Mouse (Mus musculus) ES-E14 (cell line): ENCODE results near the gene Edem2. TPM values are rescaled to one million over a fixed set of nuclear protein-coding genes. Genes with fewer than 3 reads are reported as not detected.

Source experiments
- DNase-seq: peaks from one replicate; pipeline ENCODE4 v3.0.0-alpha.2; 2013; ENCODE audit warnings: low read depth, low spot score
- H3K27ac ChIP-seq: 2 replicates; pipeline ENCODE4 v1.5.1; 2012; ENCODE audit warnings: low read depth, mild to moderate bottlenecking, low read length, moderate library complexity, mixed read lengths; ENCODE audit not compliant: poor library complexity, insufficient read depth, severe bottlenecking
- H3K36me3 ChIP-seq: 2 replicates; pipeline ENCODE4 v1.6.1; 2012; ENCODE audit warnings: mild to moderate bottlenecking, low read length, moderate library complexity, mixed read lengths; ENCODE audit not compliant: control insufficient read depth, poor library complexity, insufficient read depth, severe bottlenecking
- H3K4me1 ChIP-seq, 2 experiments: fragments of 150-350 bp in 1 of 2; sonication (generic) in 1 of 2; 2 replicates each; pipeline ENCODE4 v1.6.1; 2012; ENCODE audit warnings: low read length in 2 of 2, mild to moderate bottlenecking in 1 of 2, mixed read lengths in 1 of 2; ENCODE audit not compliant: control insufficient read depth in 2 of 2, insufficient read depth in 2 of 2, poor library complexity in 1 of 2
- H3K4me3 ChIP-seq, 2 experiments: fragments of 150-350 bp in 1 of 2; sonication (generic) in 1 of 2; 2 replicates each; pipeline ENCODE4 v1.5.1; 2012; ENCODE audit warnings: low read length in 2 of 2, low read depth in 1 of 2, mild to moderate bottlenecking in 1 of 2, mixed read lengths in 1 of 2; ENCODE audit not compliant: insufficient read depth in 1 of 2, poor library complexity in 1 of 2, severe bottlenecking in 1 of 2
- H3K9ac ChIP-seq: 2 replicates; pipeline ENCODE4 v1.6.1; 2012; ENCODE audit warnings: low read depth, mild to moderate bottlenecking, low read length, mixed read lengths; ENCODE audit not compliant: poor library complexity, insufficient read depth, severe bottlenecking
- H3K9me3 ChIP-seq: fragments of 150-350 bp; sonication (generic); 2 replicates; pipeline ENCODE4 v1.6.1; 2012; ENCODE audit warnings: low read depth, mild to moderate bottlenecking, low read length; ENCODE audit not compliant: control insufficient read depth, insufficient read depth
- CHD2 ChIP-seq: IDR thresholded peaks from 2 replicates; pipeline ENCODE4 v1.6.1; 2014; ENCODE audit warnings: mild to moderate bottlenecking, low read depth, low read length, inconsistent platforms
- HCFC1 ChIP-seq: IDR thresholded peaks from 2 replicates; pipeline ENCODE4 v1.6.1; 2012; ENCODE audit warnings: low read length, inconsistent platforms, borderline replicate concordance; ENCODE audit not compliant: insufficient read depth
- MAFK ChIP-seq: IDR thresholded peaks from 2 replicates; pipeline ENCODE4 v1.6.1; 2014; ENCODE audit warnings: mild to moderate bottlenecking, low read depth, low read length, inconsistent platforms; ENCODE audit not compliant: insufficient read depth
- ZC3H11A ChIP-seq: IDR thresholded peaks from 2 replicates; pipeline ENCODE4 v1.6.1; 2012; ENCODE audit warnings: low read depth, mild to moderate bottlenecking, inconsistent platforms, low read length, borderline replicate concordance
- ZNF384 ChIP-seq: IDR thresholded peaks from 2 replicates; pipeline ENCODE4 v1.6.1; 2012; ENCODE audit warnings: low read depth, low read length, inconsistent platforms
- in situ Hi-C, 2 experiments: fragments of 600-800 bp; cut with MboI; formaldehyde crosslinking; loops; one replicate each; pipeline ENCODE4 v1.15.1; 2025; ENCODE audit warnings: low sequenced_read_pairs in 2 of 2, inconsistent platforms in 1 of 2; ENCODE audit not compliant: unreplicated experiment in 2 of 2
- total RNA-seq: library from RNA; depleted of rRNA; stranded (reverse); fragments of 300-350 nt; gene quantifications from 2 replicates; pipeline ENCODE4 v1.2.3, GENCODE M21; 2012; rRNA removed

Gene Edem2
- total RNA-seq, result 38.4 and 59.5 TPM in 2 replicates

DNA sequence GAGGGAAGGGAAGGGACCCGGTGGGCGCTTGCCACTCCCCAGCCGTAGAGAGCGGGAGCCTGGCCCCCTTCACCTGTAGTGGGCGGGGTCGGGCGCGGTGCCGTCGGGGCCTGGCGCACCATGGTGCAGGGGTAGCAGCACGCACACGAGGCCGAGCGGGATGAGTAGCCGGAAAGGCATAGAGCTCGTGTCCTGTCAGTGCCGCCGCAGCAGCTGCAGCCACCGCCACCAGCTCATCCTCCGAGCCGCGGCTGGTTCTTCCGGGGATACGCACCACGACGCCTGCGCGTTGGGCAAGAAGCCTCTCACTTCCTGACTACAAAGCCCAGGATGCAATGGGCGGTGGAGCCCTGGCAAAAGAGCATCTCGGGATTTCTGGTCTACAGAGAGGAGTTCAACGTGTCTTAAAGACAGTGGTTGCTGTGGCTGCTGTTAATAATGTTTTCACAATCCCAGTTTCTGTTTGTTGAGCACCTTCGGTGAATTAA is at the start of gene Edem2:
TSS of gene Edem2 (minus strand) at position 318 of the 488 bp plus-strand sequence.
- Histone ChIP-seq H3K27ac (no peak within 1 kb of the TSS), H3K4me1 (peaks cover 2 to 4% of the 10 kb centered on the region in 2 experiments; a peak in 1 of 4 replicates), H3K36me3 (no peaks in the 10 kb centered on the region), H3K4me3 (peak within 1 kb of the TSS; percentile 70 to 92), H3K9ac (peak within 1 kb of the TSS; percentile 70), H3K9me3 (no peaks in the 10 kb centered on the region)
- in situ Hi-C loops, result no loop called here
- TF ChIP-seq HCFC1 (peak; percentile 95), MAFK (no peak), ZNF384 (no peak)
- peak; percentile 84 for DNase-seq

GRCm38 (mm10) chr2:155779066-155779465 is 49.8 kb upstream of the Edem2 start:
- H3K9me3 ChIP-seq, result no peaks in the 10 kb centered on the region
- peaks cover 0 to 4% of the 10 kb centered on the region in 2 experiments; a peak in 1 of 4 replicates for H3K4me1 ChIP-seq
- no peak overlapping the region for H3K4me3 ChIP-seq

DNA sequence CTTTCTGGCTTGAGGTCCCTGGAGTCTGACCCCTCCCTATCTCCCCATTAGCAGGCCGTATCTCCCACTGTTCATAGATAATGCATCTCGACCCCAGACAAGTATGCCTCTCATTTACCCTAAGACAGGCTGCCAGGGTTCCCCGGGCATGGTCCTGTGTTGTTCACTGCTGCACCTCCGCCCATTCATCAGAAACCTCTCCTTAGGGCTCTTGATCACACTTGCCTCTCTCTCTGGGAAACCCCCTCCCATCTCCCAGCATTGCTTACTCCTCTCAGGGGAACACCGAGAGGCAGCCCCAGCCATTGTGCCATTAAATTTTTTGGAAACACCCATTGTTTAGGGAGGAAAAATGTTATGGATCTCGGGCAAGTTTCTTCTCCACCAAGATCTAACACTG is 48.7 kb upstream of the Edem2 start:
- no peaks in the 10 kb centered on the region for H3K9me3 ChIP-seq
- in situ Hi-C loops, result loop anchor here in 1 of 2 experiments (10.0 kb wide), 1 partner anchor 273 kb away; no protein-coding TSS in a partner anchor
- no peak for DNase-seq
- H3K36me3 ChIP-seq, result no peaks in the 10 kb centered on the region
- peaks cover 0 to 4% of the 10 kb centered on the region in 2 experiments; a peak in 1 of 4 replicates for H3K4me1 ChIP-seq
- H3K4me3 ChIP-seq, result no peak overlapping the region
- no peak overlapping the region for H3K27ac ChIP-seq
- TF ChIP-seq ZNF384, result no peak
- TF ChIP-seq ZC3H11A, result no peak
- TF ChIP-seq CHD2, result no peak
- TF ChIP-seq MAFK, result no peak
- no peak for TF ChIP-seq HCFC1
- no peak overlapping the region for H3K9ac ChIP-seq

More at GRCm38 (mm10) chr2:155779066-155779465, 49.8 kb upstream of the Edem2 start:
- in situ Hi-C loops, result loop anchor here in 1 of 2 experiments (10.0 kb wide), 1 partner anchor 274 kb away; no protein-coding TSS in a partner anchor
- no peak overlapping the region for H3K27ac ChIP-seq
- DNase-seq, result no peak
- TF ChIP-seq HCFC1 (no peak), MAFK (no peak), ZC3H11A (no peak), CHD2 (no peak), ZNF384 (no peak)
- H3K36me3 ChIP-seq, result no peaks in the 10 kb centered on the region
- no peak overlapping the region for H3K9ac ChIP-seq

GRCm38 (mm10) chr2:155777688-155777985 is 48.4 kb upstream of the Edem2 start:
- no peaks in the 10 kb centered on the region for H3K36me3 ChIP-seq
- DNase-seq, result no peak
- peaks cover 0 to 4% of the 10 kb centered on the region in 2 experiments; a peak in 1 of 4 replicates for H3K4me1 ChIP-seq
- H3K27ac ChIP-seq, result no peak overlapping the region
- no peak overlapping the region for H3K4me3 ChIP-seq
- TF ChIP-seq HCFC1, result no peak
- TF ChIP-seq ZC3H11A, result no peak
- no peak for TF ChIP-seq CHD2
- no peaks in the 10 kb centered on the region for H3K9me3 ChIP-seq
- in situ Hi-C loops, result loop anchor here in 1 of 2 experiments (10.0 kb wide), 1 partner anchor 273 kb away; no protein-coding TSS in a partner anchor
- H3K9ac ChIP-seq, result no peak overlapping the region
